Mouse (Mus musculus) myocyte (in vitro differentiated cells): ENCODE results near the gene Ptbp1.

ENCODE experiments used
- CEBPB ChIP-seq: IDR thresholded peaks from 2 replicates; pipeline ENCODE4 v1.6.1; 2011; ENCODE audit warnings: mild to moderate bottlenecking, moderate library complexity; ENCODE audit not compliant: poor library complexity, insufficient read depth, severe bottlenecking
- E2F4 ChIP-seq: IDR thresholded peaks from one replicate; pipeline ENCODE4 v1.6.1; 2011; ENCODE audit warnings: mild to moderate bottlenecking, control low read depth, moderate library complexity; ENCODE audit not compliant: insufficient read depth
- MYOD1 ChIP-seq, 3 experiments: IDR thresholded peaks; one replicate each; pipeline ENCODE4 v1.6.1; 2011; ENCODE audit warnings: control low read depth in 2 of 3, low read depth in 2 of 3, mild to moderate bottlenecking in 2 of 3, moderate library complexity in 1 of 3; ENCODE audit not compliant: insufficient read length in 2 of 3, control insufficient read depth in 1 of 3
- MYOG ChIP-seq, 3 experiments: IDR thresholded peaks; one replicate each; pipeline ENCODE4 v1.6.1; 2011; ENCODE audit warnings: control low read depth in 2 of 3, low read depth in 2 of 3, mild to moderate bottlenecking in 2 of 3; ENCODE audit not compliant: insufficient read length in 2 of 3, control insufficient read depth in 1 of 3, insufficient read depth in 1 of 3
- POLR2A ChIP-seq: IDR thresholded peaks from one replicate; pipeline ENCODE4 v1.6.1; 2011; ENCODE audit warnings: low read depth, mild to moderate bottlenecking, control low read depth, moderate library complexity; ENCODE audit not compliant: insufficient read length
- POLR2AphosphoS2 ChIP-seq: IDR thresholded peaks from one replicate; pipeline ENCODE4 v1.6.1; 2011; ENCODE audit warnings: low read depth, control low read depth; ENCODE audit not compliant: insufficient read length
- SRF ChIP-seq: IDR thresholded peaks from one replicate; pipeline ENCODE4 v1.6.1; 2011; ENCODE audit warnings: low read depth; ENCODE audit not compliant: control insufficient read depth, insufficient read length
- USF1 ChIP-seq: IDR thresholded peaks from one replicate; pipeline ENCODE4 v1.6.1; 2011; ENCODE audit warnings: low read depth, mild to moderate bottlenecking, control low read depth, moderate library complexity

DNA sequence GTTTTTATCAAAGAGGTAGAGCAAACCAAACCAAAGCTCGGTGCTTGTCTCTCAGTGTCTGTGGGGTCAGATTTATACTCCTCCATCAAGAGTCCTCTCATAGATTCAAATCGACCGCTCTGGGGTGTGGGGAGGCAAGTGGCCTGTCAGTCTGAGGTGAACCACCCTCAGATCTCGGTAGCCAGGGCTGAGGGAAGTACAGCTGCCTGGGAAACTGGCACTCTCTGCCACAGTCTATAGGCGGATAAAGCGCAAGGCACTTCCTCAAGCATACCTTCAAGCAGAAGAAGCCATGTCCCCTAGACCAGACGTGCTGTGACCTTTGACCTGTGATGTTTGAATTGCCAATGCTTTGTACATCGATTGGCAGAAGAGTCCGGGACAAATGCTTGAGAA lies 21.4 kb upstream of the Ptbp1 start:
- TF ChIP-seq POLR2A, result no peak
- no peak for TF ChIP-seq E2F4
- no peak for TF ChIP-seq POLR2AphosphoS2
- TF ChIP-seq SRF, result no peak
- TF ChIP-seq CEBPB, result no peak
- no peak for TF ChIP-seq MYOD1 (IDR thresholded peaks at IDR 0.05; ENCODE audit: control insufficient read depth in 1 of 3, insufficient read length in 2 of 3, low read depth in 2 of 3)
- TF ChIP-seq USF1, result no peak
- TF ChIP-seq MYOG (IDR thresholded peaks at IDR 0.05; ENCODE audit: control insufficient read depth in 1 of 3, insufficient read depth in 1 of 3, insufficient read length in 2 of 3, low read depth in 2 of 3), result no peak
